Mouse (Mus musculus): ENCODE data around the gene Ubxn11.
"Not testable (repeated sequence)": the region's sequence is repeated elsewhere in the genome, so short reads cannot be mapped to it uniquely, and the experiment has no call there.

DNA sequence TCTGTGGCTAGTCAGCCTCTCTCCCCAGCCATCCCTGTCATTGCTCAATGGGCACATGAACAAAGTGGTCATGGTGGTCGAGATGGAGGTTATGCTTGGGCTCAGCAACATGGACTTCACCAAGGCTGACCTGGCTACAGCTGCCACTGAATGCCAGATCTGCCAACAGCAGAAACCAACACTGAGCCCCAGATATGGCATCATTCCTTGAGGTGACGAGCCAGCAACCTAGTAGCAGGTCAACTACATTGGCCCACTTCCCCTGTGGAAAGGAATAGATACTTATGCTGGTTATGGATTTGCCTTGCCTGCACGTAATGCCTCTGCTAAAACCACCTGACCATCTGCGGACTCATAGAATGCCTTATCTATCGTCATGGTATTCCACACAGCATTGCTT is 41.9 kb downstream of the Ubxn11 start:
- not testable (repeated sequence) for TF ChIP-seq CTCF, POLR2A (IDR thresholded peaks at IDR 0.05; ENCODE audit: extremely low read depth, insufficient read depth, low read length)

All from cortical plate, adult 2 months (tissue).